In the genomic region with DNA sequence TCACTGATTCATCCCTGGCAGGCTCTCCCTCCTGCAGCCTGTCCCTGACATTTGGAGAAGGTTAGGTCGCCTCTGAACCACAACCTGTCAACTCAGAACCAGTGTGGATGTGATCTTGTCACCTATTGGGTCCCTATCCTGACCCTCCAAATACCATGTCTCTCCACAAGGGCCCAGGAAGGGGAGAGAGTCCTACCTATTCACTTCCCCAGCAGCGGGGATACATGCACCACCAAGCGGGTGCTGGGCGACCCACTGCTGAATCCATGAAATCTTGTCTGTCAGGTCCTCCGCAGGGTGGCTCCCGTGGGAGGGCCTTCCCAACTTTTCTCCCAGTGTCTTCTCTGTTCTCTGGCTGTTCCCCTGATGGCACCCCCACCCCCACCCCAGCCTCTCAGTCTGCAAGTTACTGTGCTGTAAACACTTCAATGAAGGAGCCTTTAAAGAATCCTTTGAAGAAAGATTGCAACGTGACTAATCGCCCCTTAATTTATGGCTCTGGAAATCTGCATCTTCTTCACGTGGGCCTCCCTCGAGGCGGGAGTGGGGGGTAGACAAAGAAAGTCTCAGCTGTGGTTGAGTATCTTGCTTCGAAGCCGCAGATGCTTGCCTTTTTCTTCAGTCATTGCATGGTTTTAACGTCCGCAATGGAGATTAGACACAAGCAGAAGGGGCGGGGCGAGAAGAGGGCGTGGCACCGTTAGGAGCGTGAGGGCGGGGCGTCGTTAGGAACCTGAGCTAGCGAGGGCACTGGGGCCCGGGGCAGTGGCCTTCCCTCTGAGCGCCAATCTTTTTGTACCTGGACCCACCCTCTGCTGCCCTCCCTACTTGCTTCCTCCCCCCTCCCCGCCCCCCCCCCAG, we compare ENCODE assay signal across 8 mouse cellular contexts.
DNase-seq lines count a peak whose midpoint lies in the region; ATAC-seq lines count a peak whose summit lies in the region.

No protein-coding gene starts in this region.

- peaks cover 12% of the 10 kb centered on the region for H3K4me1 ChIP-seq in heart, embryonic 15.5 days (replicated peaks)

- peak overlapping the region; percentile 31 for H3K9ac ChIP-seq in heart, embryonic 15.5 days

- H3K36me3 ChIP-seq in heart, embryonic 15.5 days = no peaks in the 10 kb centered on the region

- peak overlapping the region; percentile 35 for H3K4me3 ChIP-seq in heart, embryonic 15.5 days

- peak; percentile 98 for ATAC-seq in common myeloid progenitor, adult 5-6 weeks (replicated peaks; ENCODE audit: low read depth, poor library complexity, severe bottlenecking)
- ATAC-seq in heart, embryonic 15.5 days (replicated peaks; ENCODE audit: insufficient number of reproducible peaks, insufficient read depth, low FRiP score, low read depth) = peak; percentile 69; the same call in 1 of the 2 replicates

- no peaks in the 10 kb centered on the region for H3K9me3 ChIP-seq in heart, embryonic 15.5 days (replicated peaks)

- DNase-seq in urinary bladder, postnatal 25 days (ENCODE audit: low spot score) = peak; percentile 60
- no peak for DNase-seq in urinary bladder, adult 2 months (ENCODE audit: low spot score)
- peak; percentile 90 for DNase-seq in kidney, postnatal 10 days
- DNase-seq in lung, postnatal 10 days = peak; percentile 82
- DNase-seq in ovary, postnatal 14 days (ENCODE audit: low spot score) = peak; percentile 63
- DNase-seq in frontal cortex, postnatal 25 days (ENCODE audit: low spot score in 2 of 2) = no peak

- peak overlapping the region; percentile 67 for H3K4me2 ChIP-seq in heart, embryonic 15.5 days

- peaks cover 37% of the 10 kb centered on the region for H3K27me3 ChIP-seq in heart, embryonic 15.5 days

- H3K27ac ChIP-seq in heart, embryonic 15.5 days = no peak overlapping the region

- 2% methylated on average over 26 of the region's 27 CpGs for WGBS in heart, embryonic 15.5 days

Comparison
In these comparisons a context has a peak if more than half of its experiments do, and no peak if none do; other contexts are left out.
1. DNase-seq: peak in urinary bladder, postnatal 25 days (single experiment), kidney, postnatal 10 days (single experiment), lung, postnatal 10 days (single experiment) and ovary, postnatal 14 days (single experiment); none in urinary bladder, adult 2 months (single experiment) and frontal cortex, postnatal 25 days (0 of 2).